Mouse (Mus musculus) T-helper 17 cell (primary cell): ENCODE data around the gene Comt.

Experiments
- in situ Hi-C, 2 experiments: fragments of 300-600 bp; cut with MboI, MseI; formaldehyde crosslinking; loops; 1 replicate in 1 of 2; 2 replicates in 1 of 2; pipeline ENCODE4 v1.15.1; 2025; ENCODE audit warnings: high pct_unique_total_duplicates in 2 of 2

Comt gene

DNA sequence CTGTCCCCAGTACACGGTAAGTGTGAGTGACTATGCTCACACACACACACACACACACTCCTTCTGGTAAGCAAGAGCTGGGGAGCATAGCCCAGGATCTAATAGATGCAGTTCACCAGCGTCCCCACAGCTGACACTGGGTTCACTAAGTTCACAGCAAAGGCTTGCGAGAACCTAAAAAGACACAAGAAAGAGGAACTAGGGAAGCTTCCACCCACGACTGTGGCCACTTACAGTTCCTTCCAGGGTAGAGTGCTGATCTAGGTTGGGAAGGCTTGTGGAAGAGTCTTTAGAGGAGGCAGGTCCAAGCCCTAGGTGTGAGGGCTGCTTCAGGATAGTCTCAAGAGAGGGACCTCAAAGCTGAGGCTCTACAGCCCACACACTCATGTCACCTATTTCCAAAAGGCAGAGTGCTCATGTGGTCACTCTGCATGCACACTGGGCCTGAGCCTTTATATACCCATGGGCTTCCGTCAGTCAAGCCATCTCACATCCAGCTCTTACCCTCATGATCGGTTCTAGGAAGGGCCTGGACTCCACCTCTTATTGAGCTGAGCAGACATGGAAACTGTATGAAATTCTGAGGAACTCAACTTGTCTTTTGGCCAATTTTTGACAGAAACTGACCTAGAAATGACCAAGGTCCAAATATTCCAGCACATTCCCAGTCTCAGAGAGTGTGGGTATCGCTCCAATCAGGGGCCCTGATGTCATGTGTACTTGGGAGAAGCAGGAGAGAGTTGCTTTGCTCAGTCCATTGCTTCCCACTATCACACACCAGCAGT, 13.4 kb downstream of the Comt start:
- in situ Hi-C loops, result loop anchor here in 1 of 2 experiments (25.0 kb wide), 1 partner anchor 1574 kb away; the partner anchor contains the start of gene Klhl6

DNA sequence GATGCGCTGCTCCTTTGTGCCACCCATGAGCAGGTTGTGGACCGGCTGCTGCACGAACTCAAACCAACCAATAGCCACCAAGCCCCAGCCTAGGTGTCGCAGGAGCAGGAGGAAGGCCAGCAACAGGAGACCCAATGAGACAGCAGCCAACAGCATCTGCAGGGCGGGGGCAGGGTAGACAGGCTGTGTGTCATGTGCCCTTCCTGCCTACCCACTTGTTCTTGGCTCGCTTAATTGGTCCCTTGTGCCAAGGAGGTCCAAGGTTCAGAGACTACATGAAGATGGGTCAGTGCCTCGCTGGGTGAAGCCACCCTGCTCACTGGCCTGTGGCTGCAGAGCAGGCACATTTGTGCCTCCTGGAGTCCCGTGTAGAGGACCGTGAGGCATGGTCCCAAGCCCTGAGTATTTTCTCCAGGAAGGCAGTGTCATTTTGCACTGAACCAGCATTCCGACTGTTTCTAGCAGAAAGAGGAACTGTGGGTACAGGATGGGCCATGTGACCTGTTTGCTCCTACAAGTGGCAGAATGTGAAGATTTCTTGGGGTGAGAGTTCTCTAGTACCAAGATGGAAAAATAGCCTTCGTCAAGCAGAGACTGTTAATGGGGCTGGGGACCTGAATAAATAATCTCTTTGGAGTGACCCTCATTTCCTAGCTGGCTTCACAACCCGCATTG, 14.7 kb downstream of the Comt start:
- in situ Hi-C loops, result loop anchor here in 1 of 2 experiments (25.0 kb wide), 1 partner anchor 1575 kb away; the partner anchor contains the start of gene Klhl6

- in situ Hi-C loops, result loop anchor here in 1 of 2 experiments (25.0 kb wide), 1 partner anchor 1576 kb away; the partner anchor contains the start of gene Klhl6
Observed at GRCm38 (mm10) chr16:18411026-18411649, 15.5 kb downstream of the Comt start.

DNA sequence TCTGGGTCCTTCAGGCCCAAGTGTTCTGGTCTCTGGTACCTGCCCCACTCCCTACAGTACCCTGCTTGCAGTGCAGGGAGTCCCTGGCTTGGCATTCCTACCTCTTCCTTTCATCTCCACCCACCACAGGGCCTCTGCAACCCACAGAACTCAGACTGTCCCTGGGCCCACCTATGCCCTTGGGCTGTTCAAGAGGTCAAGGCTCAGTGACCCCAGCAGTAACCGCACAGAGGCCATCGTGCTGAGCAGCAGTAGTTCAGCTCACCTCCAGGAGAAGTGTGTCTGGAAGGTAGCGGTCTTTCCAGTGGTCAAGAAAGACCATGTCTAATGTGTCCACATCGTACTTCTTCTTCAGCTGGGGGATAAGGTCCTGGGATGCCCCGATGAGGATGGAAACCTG, 16.2 kb downstream of the Comt start:
- in situ Hi-C loops, result loop anchor here in 1 of 2 experiments (25.0 kb wide), 1 partner anchor 1577 kb away; the partner anchor contains the start of gene Klhl6

- in situ Hi-C loops, result loop anchor here in 1 of 2 experiments (25.0 kb wide), 1 partner anchor 1578 kb away; the partner anchor contains the start of gene Klhl6
Observed at GRCm38 (mm10) chr16:18409776-18410175, 16.9 kb downstream of the Comt start.

DNA sequence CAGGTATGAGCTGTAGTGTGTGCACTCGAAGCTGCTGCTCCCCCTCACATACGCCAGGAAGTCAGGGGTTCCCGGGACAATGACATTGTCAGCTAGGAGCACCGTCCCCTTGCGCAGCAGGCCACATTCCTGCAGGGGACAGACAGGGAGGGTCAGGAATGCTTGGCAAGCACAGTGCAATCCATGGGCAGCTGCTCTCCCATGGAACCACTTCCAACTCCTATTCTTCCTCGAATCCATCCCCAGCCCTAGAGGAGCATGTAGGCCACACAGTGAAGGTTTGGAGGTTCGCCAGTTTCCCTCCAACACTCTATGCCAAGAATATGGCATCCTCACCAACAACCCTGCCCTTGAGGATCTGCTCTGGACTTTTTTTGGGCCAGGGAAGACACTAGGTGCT, 18.7 kb downstream of the Comt start:
- in situ Hi-C loops, result loop anchor here in 1 of 2 experiments (25.0 kb wide), 1 partner anchor 1579 kb away; the partner anchor contains the start of gene Klhl6

GRCm38 (mm10) chr16:18406293-18406692, 20.4 kb downstream of the Comt start:
- in situ Hi-C loops, result loop anchor here in 1 of 2 experiments (25.0 kb wide), 1 partner anchor 1581 kb away; the partner anchor contains the start of gene Klhl6

- in situ Hi-C loops, result loop anchor here in 1 of 2 experiments (25.0 kb wide), 1 partner anchor 1581 kb away; the partner anchor contains the start of gene Klhl6
Observed at GRCm38 (mm10) chr16:18405876-18406275, 20.8 kb downstream of the Comt start.

DNA sequence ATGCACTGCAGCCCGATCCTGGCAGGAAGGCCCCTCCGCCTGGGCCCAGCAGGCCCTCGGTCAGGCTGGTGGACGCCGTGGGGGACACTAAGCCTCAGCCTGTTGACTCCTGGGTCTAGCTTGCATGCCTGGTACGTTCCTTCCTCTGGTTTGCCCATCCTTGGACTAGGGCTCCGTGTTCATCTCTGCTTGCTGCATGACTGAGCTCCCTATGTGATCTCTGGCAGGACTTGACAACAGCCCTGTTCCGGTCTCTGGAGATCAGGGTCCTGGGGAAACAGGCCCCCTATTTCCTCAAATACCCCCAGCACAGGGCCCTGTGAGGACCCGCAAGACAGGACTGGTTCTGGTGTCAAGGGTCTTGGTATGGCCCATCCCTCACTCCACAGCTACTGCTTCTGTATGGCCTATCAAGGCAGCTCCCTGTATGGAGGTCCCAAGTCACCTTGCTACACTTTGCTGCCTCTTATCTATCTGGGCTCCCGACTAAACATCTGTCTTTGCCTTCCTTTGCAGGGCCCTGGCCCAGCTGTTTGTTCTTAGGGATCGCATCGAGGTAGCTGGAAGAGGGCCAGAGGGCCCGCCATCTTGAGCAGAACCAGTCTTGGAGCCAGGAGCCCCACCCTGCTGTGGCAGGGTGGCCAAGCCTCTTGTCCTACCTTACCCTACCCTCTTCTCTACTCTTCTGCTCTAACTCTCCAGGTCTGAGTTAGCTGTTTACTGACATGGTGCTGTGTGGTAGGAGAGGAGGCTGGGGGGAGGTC, 21.4 kb downstream of the Comt start:
- in situ Hi-C loops, result loop anchor here in 1 of 2 experiments (25.0 kb wide), 1 partner anchor 1582 kb away; the partner anchor contains the start of gene Klhl6

- in situ Hi-C loops, result loop anchor here in 1 of 2 experiments (25.0 kb wide), 1 partner anchor 1584 kb away; the partner anchor contains the start of gene Klhl6
Observed at GRCm38 (mm10) chr16:18403285-18403684, 23.4 kb downstream of the Comt start.

- in situ Hi-C loops, result loop anchor here in 1 of 2 experiments (25.0 kb wide), 1 partner anchor 1587 kb away; the partner anchor contains the start of gene Klhl6
Observed at GRCm38 (mm10) chr16:18400472-18401216, 26.0 kb downstream of the Comt start.

DNA sequence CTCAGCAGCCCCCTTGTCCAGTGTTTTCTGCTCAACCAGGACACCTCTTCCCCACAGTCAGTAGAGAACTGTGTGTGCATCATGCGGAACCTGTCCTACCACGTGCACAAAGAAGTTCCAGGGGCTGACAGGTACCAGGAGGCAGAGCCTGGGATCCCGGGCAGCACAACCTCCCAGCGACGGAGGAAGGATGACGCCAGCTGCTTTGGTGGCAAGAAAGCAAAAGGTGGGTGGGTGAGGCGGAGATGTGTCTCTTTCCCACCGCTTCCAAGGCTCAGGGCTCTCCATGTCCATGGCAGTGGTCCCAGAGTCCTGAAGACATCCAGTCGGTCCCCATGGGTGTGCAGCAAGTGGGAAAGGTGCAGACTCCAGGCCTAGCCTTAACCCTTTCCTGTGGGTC, 26.6 kb downstream of the Comt start:
- in situ Hi-C loops, result loop anchor here in 1 of 2 experiments (25.0 kb wide), 1 partner anchor 1587 kb away; the partner anchor contains the start of gene Klhl6

- in situ Hi-C loops, result no loop called here
Observed at GRCm38 (mm10) chr16:18396791-18397621, 29.6 kb downstream of the Comt start.

DNA sequence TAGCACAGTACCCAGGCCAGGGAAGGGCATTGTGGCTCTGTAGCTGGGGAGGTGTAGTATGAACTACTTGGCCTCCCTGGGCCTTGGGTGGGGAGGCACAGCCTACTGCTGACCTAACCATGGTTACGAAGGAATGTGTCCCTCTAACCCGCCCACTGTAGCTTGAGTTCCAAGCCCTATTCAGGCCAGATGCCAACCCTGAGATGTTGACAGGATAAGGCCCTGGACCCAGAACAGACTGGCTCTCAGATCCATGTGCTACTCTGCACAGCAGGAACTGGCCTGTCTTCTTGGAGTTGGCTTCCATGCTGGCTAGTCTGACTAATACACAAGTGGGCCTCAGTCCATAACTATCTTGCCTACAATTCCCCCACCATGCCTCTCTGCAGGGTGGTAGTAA, 30.5 kb downstream of the Comt start:
- in situ Hi-C loops, result no loop called here

DNA sequence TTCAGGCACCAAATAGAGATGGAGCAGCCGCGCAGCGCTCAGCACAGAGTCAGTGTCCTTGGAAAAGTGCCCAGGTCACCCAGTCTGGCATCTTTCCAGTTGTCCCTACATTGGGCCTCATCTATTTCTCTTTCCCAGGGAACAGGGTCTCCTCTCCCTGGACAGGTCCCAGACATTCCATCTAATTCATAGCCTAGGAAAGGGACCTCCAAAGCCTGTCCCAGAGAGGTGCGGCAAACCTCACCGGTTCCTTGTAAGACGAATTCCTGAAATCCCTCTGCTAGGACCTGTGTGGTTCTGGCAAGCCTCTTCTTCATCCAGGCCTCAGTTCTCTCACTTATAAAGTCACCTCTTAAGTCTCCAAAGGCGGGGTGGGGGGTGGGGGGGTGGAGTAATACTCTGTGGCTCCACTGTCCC, 31.0 kb downstream of the Comt start:
- in situ Hi-C loops, result no loop called here

DNA sequence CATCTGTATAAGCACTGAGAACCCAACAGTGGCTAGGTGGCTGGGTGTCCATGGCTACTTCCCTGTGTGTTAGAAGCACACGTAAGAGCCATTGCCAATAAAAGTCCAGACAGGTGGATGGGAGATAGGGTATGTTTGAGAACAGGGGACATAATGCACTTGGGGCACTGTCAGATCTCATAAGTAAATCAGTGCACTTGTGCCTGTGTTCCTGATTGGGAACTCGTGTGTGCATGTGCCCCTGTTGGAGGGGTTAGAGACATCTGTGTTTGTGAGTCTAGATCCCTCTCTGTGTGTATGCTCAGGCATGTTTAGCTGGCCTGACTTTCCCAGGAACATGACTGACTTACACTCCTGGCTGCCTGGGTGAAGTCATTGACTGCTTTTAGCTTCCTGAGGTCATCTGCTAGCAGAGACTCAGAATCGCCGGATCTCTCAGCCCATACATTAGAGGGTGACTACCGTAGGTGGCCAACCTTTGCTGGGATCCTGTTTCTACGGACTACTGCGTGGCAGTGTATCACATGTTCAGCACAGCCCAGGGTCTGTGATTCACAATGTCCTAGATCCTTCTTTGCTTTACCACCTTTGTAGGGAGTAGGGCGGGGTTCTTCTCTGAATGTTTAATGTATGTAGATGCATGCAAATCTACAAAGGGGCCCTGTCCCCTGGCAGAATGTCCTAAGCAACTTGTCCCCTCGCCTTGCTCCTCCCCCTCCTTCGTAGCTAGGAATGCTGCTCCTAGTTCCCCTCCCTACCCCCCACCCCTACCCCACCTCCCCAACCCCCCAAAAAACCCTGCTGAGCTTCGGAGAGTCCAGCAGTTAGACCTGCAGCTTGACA, 31.7 kb downstream of the Comt start:
- in situ Hi-C loops, result no loop called here

GRCm38 (mm10) chr16:18394056-18394455, 32.6 kb downstream of the Comt start:
- in situ Hi-C loops, result no loop called here

DNA sequence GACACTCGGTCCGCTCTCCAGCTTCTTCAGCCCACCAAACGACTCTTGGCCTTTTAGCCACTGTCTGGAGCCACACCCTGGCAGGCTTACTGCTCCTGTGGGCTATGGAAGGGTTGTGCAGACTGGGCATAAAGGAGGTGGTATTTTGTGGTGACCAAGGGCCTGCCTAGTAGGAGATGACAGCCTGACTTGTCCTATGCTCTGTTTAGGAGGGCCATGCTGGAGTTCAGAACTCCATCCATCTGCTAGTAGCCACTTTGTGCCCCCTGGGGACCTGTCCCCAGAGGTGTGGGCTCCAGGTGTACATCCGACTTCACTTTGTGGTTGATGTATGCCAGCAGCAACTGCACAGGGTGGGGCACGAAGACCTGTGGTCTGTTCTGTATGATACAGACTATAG, 33.1 kb downstream of the Comt start:
- in situ Hi-C loops, result no loop called here
